Comparison of ENCODE assay signal across 8 mouse cellular contexts in the genomic region with DNA sequence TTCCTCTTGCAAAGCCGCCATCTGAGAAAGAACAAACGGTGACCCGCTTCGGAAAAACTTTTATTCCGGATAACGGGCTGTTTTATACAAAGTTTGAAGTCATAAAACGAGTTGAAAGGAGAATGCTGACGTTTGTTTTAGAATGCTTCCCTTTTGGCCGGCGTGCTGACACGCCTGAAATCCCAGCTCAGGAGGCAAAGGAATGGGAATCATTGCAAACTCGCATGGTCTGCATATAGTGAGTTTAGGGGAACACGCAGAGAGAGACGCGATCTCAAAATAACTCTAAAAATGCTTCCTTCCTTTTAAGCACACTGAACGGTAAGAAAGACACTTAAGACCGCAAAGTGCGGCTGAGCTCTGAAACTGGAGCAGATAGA. TPM values are rescaled to one million over a fixed set of nuclear protein-coding genes. Genes with fewer than 3 reads are reported as not detected.
DNase-seq lines count a peak whose midpoint lies in the region; ATAC-seq lines count a peak whose summit lies in the region.

No protein-coding gene starts in this region.

- peak overlapping the region; percentile 97 for H3K4me3 ChIP-seq in neural tube, embryonic 11.5 days (ENCODE audit: low read depth, low read length)

- ATAC-seq in neural tube, embryonic 11.5 days (ENCODE audit: insufficient read depth, low FRiP score, low TSS enrichment): no peak
- ATAC-seq in monocyte, adult 5-6 weeks (replicated peaks; ENCODE audit: insufficient number of reproducible peaks, low FRiP score, low TSS enrichment, poor library complexity, severe bottlenecking): no peak
- ATAC-seq in cerebellum, adult (ENCODE audit: insufficient number of reproducible peaks, low FRiP score, low TSS enrichment): no peak

- WGBS in neural tube, embryonic 11.5 days: under 1% methylated on average over 18 of the region's 18 CpGs

- H3K9ac ChIP-seq in neural tube, embryonic 11.5 days (ENCODE audit: low read length): peak overlapping the region; percentile 99

- peak overlapping the region; percentile 97 for H3K27ac ChIP-seq in neural tube, embryonic 11.5 days (ENCODE audit: low read depth, low read length)

- H3K27me3 ChIP-seq in neural tube, embryonic 11.5 days (ENCODE audit: control insufficient read depth, insufficient read depth, low read length): no peaks in the 10 kb centered on the region

- no peaks in the 10 kb centered on the region for H3K36me3 ChIP-seq in neural tube, embryonic 11.5 days (ENCODE audit: control insufficient read depth, insufficient read depth, low read length)

- no peaks in the 10 kb centered on the region for H3K9me3 ChIP-seq in neural tube, embryonic 11.5 days (ENCODE audit: control insufficient read depth, low read length)

- H3K4me2 ChIP-seq in neural tube, embryonic 11.5 days (ENCODE audit: low read depth): peak overlapping the region; percentile 91

- H3K4me1 ChIP-seq in neural tube, embryonic 11.5 days (ENCODE audit: control insufficient read depth, insufficient read depth, low read length): no peaks in the 10 kb centered on the region; the same call in 1 of the 2 replicates

- DNase-seq in adrenal gland, postnatal 14 days: peak; percentile 17
- no peak for DNase-seq in adrenal gland, adult 2 months
- DNase-seq in neural tube, embryonic 11.5 days (ENCODE audit: low spot score): no peak
- DNase-seq in neural tube, embryonic 10.5 days (ENCODE audit: extremely low spot score, low spot score): no peak
- DNase-seq in induced T-regulatory cell, adult 2 months (ENCODE audit: low read depth): peak; percentile 76
- DNase-seq in naive thymus-derived CD4-positive, alpha-beta T cell, adult 2 months (ENCODE audit: low read depth): peak; percentile 75

RNA-seq across cellular contexts. Expression of gene Pigl, which starts 0.4 kb away (rescaled TPM):
- total RNA-seq in adrenal gland, postnatal 14 days (2021): 6.9 and 7.7 TPM in 2 replicates
- 1 to 10 TPM; 9.5 to 10.0 TPM for total RNA-seq in adrenal gland, adult 2 months (2021)
- 6.0 and 6.8 TPM in 2 replicates for polyA plus RNA-seq in adrenal gland, adult 2 months (2012; rRNA removed)
- polyA plus RNA-seq in neural tube, embryonic 11.5 days (2014; fragmentation: Nextera tagmentation; extraction: Ambion mirVana): 13.1 and 15.3 TPM in 2 replicates
- total RNA-seq in monocyte, adult 5-6 weeks (2017): 4.1 to 7.1 TPM (median 4.7 TPM) in 3 replicates

RNA-seq across cellular contexts. Expression of gene Ncor1, which starts 0.5 kb away (rescaled TPM):
- 197 and 214 TPM in 2 replicates for total RNA-seq in adrenal gland, postnatal 14 days (2021)
- total RNA-seq in adrenal gland, adult 2 months (2021): 100 to 1,000 TPM; 167 to 268 TPM
- polyA plus RNA-seq in adrenal gland, adult 2 months (2012; rRNA removed): 53.4 and 59.5 TPM in 2 replicates
- 160 and 176 TPM in 2 replicates for polyA plus RNA-seq in neural tube, embryonic 11.5 days (2014; fragmentation: Nextera tagmentation; extraction: Ambion mirVana)
- total RNA-seq in monocyte, adult 5-6 weeks (2017): 267 to 440 TPM (median 292 TPM) in 3 replicates

Comparison
In these comparisons a context has a peak if more than half of its experiments do, and no peak if none do; other contexts are left out.
1. DNase-seq: peak in adrenal gland, postnatal 14 days (single experiment), induced T-regulatory cell, adult 2 months (single experiment) and naive thymus-derived CD4-positive, alpha-beta T cell, adult 2 months (single experiment); none in adrenal gland, adult 2 months (single experiment), neural tube, embryonic 11.5 days (single experiment) and neural tube, embryonic 10.5 days (single experiment).